Mouse (Mus musculus) liver, adult 2 months (tissue): Measurements from ENCODE around the gene Cma1. TPM values are rescaled to one million over a fixed set of nuclear protein-coding genes. Genes with fewer than 3 reads are reported as not detected.

Experiments used
- DNase-seq: peaks from one replicate; pipeline ENCODE4 v3.0.0-alpha.2; 2011; ENCODE audit warnings: low read depth, low spot score; ENCODE audit errors: extremely low read depth
- H3K27ac ChIP-seq: fragments of 200-500 bp; replicated peaks from 2 replicates; pipeline ENCODE4 v1.5.1; 2012; ENCODE audit warnings: low read depth, mild to moderate bottlenecking, control low read depth, inconsistent platforms, low read length; ENCODE audit not compliant: insufficient read depth
- H3K27me3 ChIP-seq: fragments of 200-500 bp; 2 replicates; pipeline ENCODE4 v1.6.1; 2012; ENCODE audit warnings: mild to moderate bottlenecking, moderate library complexity, low read length, inconsistent platforms; ENCODE audit not compliant: control insufficient read depth, insufficient read depth
- H3K36me3 ChIP-seq: fragments of 200-500 bp; 2 replicates; pipeline ENCODE4 v1.6.1; 2012; ENCODE audit warnings: low read length, inconsistent platforms; ENCODE audit not compliant: control insufficient read depth, insufficient read depth
- H3K4me1 ChIP-seq: fragments of 200-500 bp; 2 replicates; pipeline ENCODE4 v1.6.1; 2011; ENCODE audit warnings: low read length; ENCODE audit not compliant: control insufficient read depth, insufficient read depth
- H3K4me3 ChIP-seq: fragments of 200-500 bp; 2 replicates; pipeline ENCODE4 v1.5.1; 2011; ENCODE audit warnings: low read depth, mild to moderate bottlenecking, control low read depth, low read length, moderate library complexity; ENCODE audit not compliant: insufficient read depth
- H3K79me2 ChIP-seq: fragments of 200-500 bp; 2 replicates; pipeline ENCODE4 v1.6.1; 2012; ENCODE audit warnings: inconsistent platforms, mild to moderate bottlenecking, low read length, moderate library complexity; ENCODE audit not compliant: control insufficient read depth, insufficient read depth
- H3K9ac ChIP-seq: fragments of 200-500 bp; 2 replicates; pipeline ENCODE4 v1.6.1; 2012; ENCODE audit warnings: low read depth, mild to moderate bottlenecking, control low read depth, inconsistent platforms, low read length
- CTCF ChIP-seq: fragments of 200-500 bp; IDR thresholded peaks from 2 replicates; pipeline ENCODE4 v1.5.1; 2011; ENCODE audit warnings: low read depth, low read length, control low read depth
- POLR2A ChIP-seq: fragments of 200-500 bp; IDR thresholded peaks from 2 replicates; pipeline ENCODE4 v1.6.1; 2011; ENCODE audit warnings: low read length, control low read depth; ENCODE audit not compliant: insufficient read depth; ENCODE audit errors: extremely low read depth
- WGBS: fragments of 180-500 bp; shearing (Covaris S2); methylation state at CpG from one replicate; pipeline ENCODE4 v1.1.7; 2018; 5-methylcytosine and 5-hydroxymethylcytosine counted together
- polyA plus RNA-seq: library from polyadenylated mRNA; depleted of rRNA; stranded (reverse); fragments of >200 nt; gene quantifications from 2 replicates; pipeline ENCODE4 v1.2.3, GENCODE M21; 2012
- total RNA-seq: library from RNA; depleted of rRNA; stranded (reverse); fragments of >200 nt; gene quantifications from 2 replicates; pipeline ENCODE4 v1.2.3, GENCODE M21; 2014

Gene Cma1
- total and polyA plus RNA-seq, 2 experiments, result not detected

DNA sequence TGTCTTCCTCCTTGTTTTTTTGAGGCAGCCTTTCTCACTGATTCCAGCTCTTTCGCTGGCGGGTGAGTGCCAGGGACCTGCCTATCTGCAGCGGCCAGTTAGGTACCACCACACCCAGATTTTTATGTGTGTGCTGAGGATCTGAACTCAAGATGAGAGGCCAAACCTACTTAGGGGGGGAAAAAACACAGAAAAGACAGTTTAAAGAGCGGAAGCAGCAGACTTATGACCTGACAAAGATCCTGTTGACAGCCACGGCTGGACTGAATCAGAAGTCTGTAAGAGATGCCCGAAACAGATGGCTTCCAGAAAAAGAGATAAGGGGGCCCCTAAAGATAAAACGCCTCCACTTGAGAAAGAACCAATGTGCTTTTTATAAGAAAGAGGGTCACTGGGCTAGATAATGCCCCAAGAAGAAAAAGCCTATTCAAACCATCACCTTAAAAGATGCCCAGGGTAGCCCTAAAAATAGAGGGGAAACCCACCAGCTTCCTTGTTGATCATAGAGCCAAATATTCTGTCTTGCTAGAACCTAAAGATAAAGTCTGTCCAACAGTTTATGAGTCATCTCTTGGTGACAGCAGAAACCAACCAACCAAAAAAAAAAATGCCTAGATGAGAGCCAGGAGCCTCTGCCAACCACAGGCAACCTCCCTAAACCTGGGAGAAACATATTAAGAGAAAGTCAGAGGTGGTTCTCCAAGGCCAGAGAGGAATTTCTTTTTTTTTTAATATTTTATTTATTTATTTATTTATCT lies 21.8 kb downstream of the Cma1 start:
- H3K4me3 ChIP-seq, result no peak overlapping the region
- H3K36me3 ChIP-seq, result no peaks in the 10 kb centered on the region
- H3K27me3 ChIP-seq, result no peaks in the 10 kb centered on the region
- no peak for DNase-seq
- TF ChIP-seq CTCF (no peak), POLR2A (no peak)
- H3K4me1 ChIP-seq, result no peaks in the 10 kb centered on the region
- no peak overlapping the region for H3K27ac ChIP-seq
- H3K9ac ChIP-seq, result no peak overlapping the region
- H3K79me2 ChIP-seq, result no peaks in the 10 kb centered on the region
- 66% methylated on average over 7 of the region's 7 CpGs for WGBS

DNA sequence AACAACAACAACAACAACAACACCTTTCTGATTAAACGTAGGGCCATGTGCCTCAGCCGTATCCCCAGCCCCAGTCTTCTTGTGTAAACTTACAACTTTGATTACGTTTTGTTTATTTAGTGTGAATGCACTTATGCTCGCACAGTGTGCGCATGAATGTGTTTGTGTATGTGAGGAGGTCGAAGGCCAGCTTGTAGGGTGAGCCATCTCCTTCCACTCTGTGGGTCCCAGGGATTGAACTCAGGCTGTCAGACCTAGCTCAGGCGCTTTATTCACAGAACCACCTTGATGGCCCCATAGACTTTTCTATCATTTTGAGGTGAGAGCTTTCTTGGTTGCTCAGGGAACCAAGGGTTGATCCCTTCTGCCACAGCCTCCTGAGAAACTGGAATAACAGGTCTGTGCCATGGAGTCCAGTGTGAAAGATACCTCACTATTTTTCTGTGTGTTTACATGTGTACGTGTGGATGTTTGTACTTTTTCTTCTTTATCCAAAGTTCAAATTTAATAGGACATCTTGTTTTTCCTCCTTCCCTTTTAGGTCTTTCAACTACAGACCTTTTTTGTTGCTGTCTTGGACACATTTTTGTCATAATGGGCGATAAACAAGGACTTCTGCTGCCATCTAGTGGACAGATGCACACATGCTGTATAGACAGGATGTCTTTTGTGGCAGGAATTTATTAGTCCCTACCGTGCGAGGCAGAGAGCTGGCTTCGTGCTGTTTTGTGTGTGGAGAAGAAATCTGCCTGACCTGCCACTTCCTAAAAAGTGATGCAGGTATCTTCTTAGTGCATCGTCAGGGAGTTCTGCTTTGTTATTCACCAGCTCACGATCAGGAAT lies 26.0 kb downstream of the Cma1 start:
- Histone ChIP-seq H3K4me3 (no peak overlapping the region), H3K4me1 (no peaks in the 10 kb centered on the region), H3K36me3 (no peaks in the 10 kb centered on the region), H3K79me2 (no peaks in the 10 kb centered on the region), H3K27me3 (no peaks in the 10 kb centered on the region), H3K27ac (no peak overlapping the region), H3K9ac (no peak overlapping the region)
- TF ChIP-seq CTCF (peak; percentile 61), POLR2A (no peak)
- peak; percentile 74 for DNase-seq
- WGBS, result 25% methylated on average over 14 of the region's 14 CpGs

DNA sequence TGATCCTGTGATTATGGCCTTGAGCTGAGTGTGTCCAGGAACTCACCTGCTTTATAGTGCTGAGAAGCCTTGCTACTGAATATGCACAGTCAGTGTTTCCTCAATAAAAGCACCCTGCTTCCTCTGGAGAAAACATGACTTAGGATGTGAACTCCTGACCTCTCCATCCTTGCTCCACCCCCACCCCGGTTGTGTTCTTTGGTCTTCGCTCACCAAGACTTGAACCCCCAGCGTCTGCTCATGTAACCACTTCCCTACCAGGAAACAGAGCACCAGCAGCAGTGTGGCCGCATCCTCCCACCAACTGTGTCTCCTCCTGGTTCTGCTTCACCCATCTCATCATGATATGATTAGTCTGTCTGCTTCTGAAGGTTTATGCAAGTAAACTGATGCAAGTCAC lies 31.1 kb downstream of the Cma1 start:
- H3K9ac ChIP-seq, result no peak overlapping the region
- H3K36me3 ChIP-seq, result no peaks in the 10 kb centered on the region
- 71% methylated on average over 4 of the region's 4 CpGs for WGBS
- H3K27me3 ChIP-seq, result no peaks in the 10 kb centered on the region
- H3K79me2 ChIP-seq, result no peaks in the 10 kb centered on the region
- TF ChIP-seq CTCF (no peak), POLR2A (no peak)
- H3K27ac ChIP-seq, result no peak overlapping the region
- H3K4me1 ChIP-seq, result no peaks in the 10 kb centered on the region
- no peak overlapping the region for H3K4me3 ChIP-seq
- no peak for DNase-seq

DNA sequence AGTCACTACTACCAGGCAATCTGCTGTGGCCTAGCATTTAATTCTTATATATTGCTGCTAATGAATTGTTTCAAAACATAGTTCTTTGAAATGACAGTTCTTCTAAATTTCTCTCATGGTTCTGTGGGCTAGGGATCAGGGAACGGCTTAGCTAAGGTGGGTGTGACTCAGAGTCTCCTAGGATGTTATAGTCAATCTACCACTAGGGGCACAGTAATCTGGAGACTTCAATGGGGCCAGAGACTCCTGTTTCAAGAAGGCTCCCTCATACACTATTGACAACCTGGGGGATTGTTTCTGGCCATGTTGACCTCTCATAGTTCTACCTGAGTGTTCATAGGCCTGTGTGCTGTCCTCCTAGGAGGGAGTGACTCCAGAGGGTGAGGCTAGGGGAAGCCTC lies 39.0 kb downstream of the Cma1 start:
- Histone ChIP-seq H3K27ac (no peak overlapping the region), H3K27me3 (no peaks in the 10 kb centered on the region), H3K79me2 (no peaks in the 10 kb centered on the region), H3K36me3 (no peaks in the 10 kb centered on the region), H3K4me1 (no peaks in the 10 kb centered on the region), H3K4me3 (no peak overlapping the region), H3K9ac (no peak overlapping the region)
- WGBS, result 7% methylated on average over 1 of the region's 1 CpGs
- TF ChIP-seq POLR2A (no peak), CTCF (no peak)
- no peak for DNase-seq

DNA sequence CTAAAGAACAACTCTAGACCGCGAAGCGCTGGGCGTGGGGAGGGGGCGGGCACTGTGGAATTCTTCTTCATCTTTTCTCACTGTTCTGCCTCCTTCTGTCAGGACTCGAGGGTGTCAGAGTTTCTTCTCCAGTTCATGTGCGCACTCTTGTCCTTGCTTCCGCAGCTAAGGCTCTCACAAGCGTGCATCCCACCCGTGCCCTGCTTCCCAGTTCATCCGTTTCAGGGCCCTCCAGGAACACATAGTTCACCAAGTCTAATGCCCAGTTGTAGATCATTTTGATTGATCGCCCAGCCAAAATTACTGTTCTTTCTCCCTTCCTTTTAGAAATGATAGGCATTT lies 44.1 kb downstream of the Cma1 start:
- no peak for DNase-seq
- peak overlapping the region; percentile 74 for H3K9ac ChIP-seq
- WGBS, result 14% methylated on average over 12 of the region's 12 CpGs

More for the DNA sequence above, 44.1 kb downstream of the Cma1 start:
- Histone ChIP-seq H3K27me3 (no peaks in the 10 kb centered on the region), H3K4me3 (peak overlapping the region; percentile 57), H3K27ac (no peak overlapping the region), H3K36me3 (peaks cover 13% of the 10 kb centered on the region), H3K4me1 (peaks cover 8% of the 10 kb centered on the region; the same call in 1 of the 2 replicates), H3K79me2 (no peaks in the 10 kb centered on the region)
- TF ChIP-seq CTCF, result no peak
- TF ChIP-seq POLR2A, result no peak
